Mouse (Mus musculus) central nervous system, embryonic 11.5 days (tissue): ENCODE results near the gene Tbxa2r. TPM values are rescaled to one million over a fixed set of nuclear protein-coding genes. Genes with fewer than 3 reads are reported as not detected.

Experiments
- polyA plus RNA-seq: library from polyadenylated mRNA; depleted of rRNA; stranded (reverse); fragments of >200 nt; gene quantifications from 2 replicates; pipeline ENCODE4 v1.2.3, GENCODE M21; 2012; rRNA removed

The Tbxa2r gene
- polyA plus RNA-seq: 2.4 and 3.1 TPM in 2 replicates

GRCm38 (mm10) chr10:81328386-81328785 is at the start of gene Tbxa2r:
Tbxa2r (plus strand) TSS chr10:81328731.

DNA sequence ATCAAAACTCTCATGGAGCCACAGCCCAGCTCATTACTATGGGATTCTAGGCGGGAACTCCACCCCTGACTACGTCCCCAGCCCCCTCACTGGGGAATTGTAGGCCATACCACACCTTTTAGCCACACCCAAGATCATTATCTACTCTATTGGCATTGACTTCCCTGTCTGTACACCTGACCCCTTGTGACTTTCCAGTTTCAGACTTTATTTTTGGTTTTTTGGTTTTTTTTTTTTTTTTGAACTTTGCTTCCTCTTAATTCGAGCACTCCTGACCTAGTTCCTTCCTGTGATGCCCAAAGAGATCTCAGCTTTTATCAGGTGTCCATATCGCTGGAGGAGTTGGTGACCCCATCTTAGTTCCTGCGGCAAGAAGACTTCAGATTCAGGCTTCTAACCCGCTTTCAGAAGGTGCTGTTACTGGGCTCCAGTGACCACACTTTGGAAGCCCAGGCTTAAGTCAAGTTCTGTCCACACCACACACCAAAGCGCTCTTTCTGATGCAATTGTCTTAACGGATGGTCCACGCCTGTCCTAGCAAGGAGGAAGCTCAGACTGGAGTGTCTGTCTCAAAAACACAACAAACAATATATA is 36.9 kb upstream of the Tbxa2r start, which contains the start of gene Tjp3:
Gene Tjp3, minus strand, starts transcription at position 71 of the 594 bp plus-strand sequence.

DNA sequence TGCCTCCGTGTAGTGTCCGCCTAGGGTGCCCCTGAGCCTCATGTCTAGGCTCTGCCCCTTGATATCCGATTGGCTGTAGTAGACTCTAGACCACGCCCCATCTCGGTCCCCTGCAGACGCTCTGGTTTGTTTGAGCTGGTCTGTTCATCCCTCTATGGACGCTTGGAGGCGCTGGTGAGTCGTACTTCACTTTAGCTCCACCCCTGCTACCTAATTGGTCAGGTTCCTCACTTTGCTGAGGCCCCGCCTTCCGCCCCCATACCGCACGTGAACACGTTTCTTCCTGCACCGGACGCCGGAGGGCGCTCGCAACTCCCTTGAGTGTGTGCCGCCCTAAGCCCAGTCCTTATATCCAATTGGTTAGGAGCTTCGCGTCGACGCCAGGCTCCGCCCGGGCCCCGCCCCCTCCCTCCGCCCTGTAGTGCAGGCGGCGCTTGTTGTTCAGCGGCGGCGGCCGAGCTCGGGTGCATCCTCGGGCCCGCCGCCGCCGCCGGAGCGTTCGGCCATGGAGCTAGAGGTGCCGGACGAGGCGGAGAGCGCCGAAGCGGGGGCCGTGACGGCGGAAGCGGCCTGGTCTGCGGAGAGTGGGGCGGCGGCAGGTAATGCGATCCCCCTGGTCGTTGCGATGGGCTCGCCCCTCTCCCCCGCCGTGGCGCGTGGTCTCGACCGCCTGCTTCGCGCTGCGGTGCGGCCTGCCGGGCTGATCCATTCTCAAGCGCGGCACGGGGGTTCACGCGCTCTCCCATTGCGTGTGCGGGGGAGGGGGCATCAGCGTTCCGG is 35.8 kb upstream of the Tbxa2r start, which contains the start of gene Pip5k1c:
Gene Pip5k1c, plus strand, starts transcription at position 410 of the 780 bp plus-strand sequence.

DNA sequence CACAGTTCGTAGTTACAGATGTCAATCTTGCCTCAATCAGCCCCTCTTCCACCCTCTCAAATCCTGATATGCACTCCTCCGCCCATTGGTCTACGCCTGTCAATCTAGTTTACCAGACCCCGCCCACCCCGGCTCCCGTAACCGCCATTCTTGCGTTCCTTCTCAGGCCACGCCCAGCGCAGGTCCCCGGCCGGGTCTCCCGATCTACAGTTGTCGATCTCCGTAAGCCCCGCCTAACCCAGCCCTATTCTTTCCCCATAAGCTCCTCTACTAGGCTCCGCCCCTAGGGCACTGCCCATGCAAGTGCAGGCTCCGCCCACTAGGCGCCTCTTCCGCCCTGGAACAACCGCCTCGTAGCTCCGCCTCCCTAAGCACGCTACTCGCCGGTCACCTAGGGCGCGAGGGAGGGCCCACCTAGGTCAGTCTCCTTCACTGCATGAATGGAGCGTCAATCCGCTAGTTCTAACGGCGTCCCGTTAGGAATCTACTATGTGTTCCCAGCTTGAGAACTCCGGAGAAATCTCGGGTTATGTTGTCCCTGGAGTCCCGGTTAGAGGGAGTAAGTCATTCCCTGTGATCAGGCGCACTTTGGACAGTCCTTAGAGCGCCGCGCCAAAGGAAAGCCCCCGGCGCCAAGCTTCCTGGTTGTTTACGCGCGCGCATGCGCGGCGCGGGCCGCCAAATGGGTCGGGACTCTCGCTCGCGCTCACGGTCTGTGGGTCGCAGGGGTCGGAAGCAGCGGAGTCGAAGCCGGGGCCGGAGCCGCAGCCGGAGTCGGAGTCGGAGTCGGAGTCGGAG is 7.8 kb upstream of the Tbxa2r start, which contains the start of gene Cactin:
Gene Cactin, plus strand, starts transcription at position 554 of the 798 bp plus-strand sequence.

GRCm38 (mm10) chr10:81342686-81343505 is 14.4 kb downstream of the Tbxa2r start, which contains the start of gene Gipc3:
Gipc3 (minus strand) TSS chr10:81343266.

GRCm38 (mm10) chr10:81350351-81351063 is 22.0 kb downstream of the Tbxa2r start, which contains the start of gene Hmg20b:
Hmg20b (minus strand) TSS chr10:81350480.

DNA sequence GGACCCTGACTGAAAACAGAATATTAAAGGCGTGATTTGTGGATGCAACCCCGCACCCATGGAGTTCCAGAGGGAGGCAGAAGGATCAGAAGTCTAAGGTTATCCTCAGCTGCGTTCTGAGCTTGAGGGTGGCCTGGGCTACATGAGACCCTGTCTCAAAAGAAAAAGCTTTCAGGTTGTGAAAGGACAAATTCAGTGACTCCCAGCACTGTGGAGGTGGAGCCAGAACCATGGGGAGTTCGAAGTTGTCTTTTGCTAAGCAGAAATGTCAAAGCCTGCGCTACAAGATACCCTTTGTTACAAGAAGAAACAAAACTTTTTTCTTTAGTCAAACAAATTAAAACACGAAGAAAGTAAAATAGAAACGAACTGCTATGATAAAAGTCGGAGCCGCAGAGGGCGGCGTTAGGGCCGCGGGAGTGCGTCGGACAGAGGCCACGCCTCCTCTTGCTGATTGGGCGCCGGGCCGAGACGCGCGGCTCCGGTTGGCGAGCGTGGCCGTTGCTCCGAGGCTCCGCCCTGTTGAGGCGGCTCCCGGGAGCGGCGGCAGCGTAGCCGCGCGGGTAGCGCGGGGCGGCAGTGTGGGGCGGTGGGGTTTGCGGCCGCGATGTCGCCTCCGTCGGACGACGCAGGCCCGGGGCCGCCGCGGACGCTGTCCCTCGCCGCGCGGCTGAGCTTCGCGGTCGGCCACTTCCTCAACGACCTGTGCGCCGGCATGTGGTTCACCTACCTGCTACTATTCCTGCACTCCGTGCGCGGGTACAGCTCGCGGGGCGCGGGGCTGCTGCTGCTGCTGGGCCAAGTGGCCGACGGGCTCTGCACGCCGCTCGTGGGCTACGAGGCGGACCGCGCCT is 28.7 kb downstream of the Tbxa2r start, which contains the start of gene Mfsd12:
Gene Mfsd12, plus strand, starts transcription at position 501 of the 854 bp plus-strand sequence.

GRCm38 (mm10) chr10:81365672-81366476 is 37.3 kb downstream of the Tbxa2r start, which contains the start of gene 4930404N11Rik:
4930404N11Rik (minus strand) TSS chr10:81365816.

GRCm38 (mm10) chr10:81377793-81378552 is 49.4 kb downstream of the Tbxa2r start, which contains the start of gene Fzr1:
Fzr1 (minus strand) TSS chr10:81378516.

DNA sequence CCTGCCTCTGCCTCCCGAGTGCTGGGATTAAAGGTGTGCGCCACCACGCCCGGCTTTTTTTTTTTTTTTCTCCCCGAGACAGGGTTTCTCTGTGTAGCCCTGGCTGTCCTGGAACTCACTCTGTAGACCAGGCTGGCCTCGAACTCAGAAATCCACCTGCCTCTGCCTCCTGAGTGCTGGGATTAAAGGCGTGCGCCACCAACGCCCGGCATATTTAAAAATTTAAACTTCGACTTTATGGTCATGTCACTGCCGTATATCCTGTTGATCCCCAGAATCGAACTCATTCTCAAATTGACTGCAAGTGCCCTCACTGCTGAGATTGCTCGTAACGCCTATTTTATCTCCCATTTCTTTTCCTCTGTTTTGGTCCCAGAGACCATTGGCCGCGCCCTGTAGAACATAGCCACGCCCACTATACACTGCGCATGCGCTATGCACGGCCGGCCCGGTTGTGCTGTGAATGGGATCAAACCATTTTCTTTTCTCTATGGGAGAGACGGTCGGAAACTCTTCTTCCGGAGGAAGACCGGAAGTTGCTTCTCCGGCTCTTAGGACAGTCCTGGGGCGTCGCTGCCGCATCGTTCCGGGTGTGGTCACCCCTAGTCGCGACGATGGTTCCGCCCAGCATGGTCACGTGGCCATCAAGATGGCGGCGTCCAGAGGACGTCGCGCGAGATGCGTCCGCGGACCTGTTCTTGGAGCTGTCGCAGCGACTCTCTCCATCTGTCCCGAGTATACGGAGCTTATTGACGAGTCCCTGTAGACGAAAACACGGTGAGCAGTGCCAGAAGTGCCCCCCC is 55.5 kb downstream of the Tbxa2r start, which contains the start of the genes Dohh and Gm48551:
Gene Dohh, plus strand, starts transcription at position 627 of the 803 bp plus-strand sequence.
Gene Gm48551, plus strand, starts transcription at position 665 of the 803 bp plus-strand sequence.

Other genes with a start within 250 kb of the Tbxa2r start
- gene Creb3l3, start 229.9 kb upstream of the Tbxa2r start, polyA plus RNA-seq: 0.52 and 0.73 TPM in 2 replicates
- gene Map2k2, start 222.8 kb upstream of the Tbxa2r start, polyA plus RNA-seq: 167 and 173 TPM in 2 replicates
- gene Zbtb7a, start 193.5 kb upstream of the Tbxa2r start, polyA plus RNA-seq: 12.7 and 17.8 TPM in 2 replicates
- gene Pias4, start 160.8 kb upstream of the Tbxa2r start, polyA plus RNA-seq: 39.5 and 41.3 TPM in 2 replicates
- 1,158 and 1,360 TPM in 2 replicates for gene Eef2, start 152.1 kb upstream of the Tbxa2r start, polyA plus RNA-seq
- gene Dapk3, start 145.7 kb upstream of the Tbxa2r start, polyA plus RNA-seq: 63.2 and 71.7 TPM in 2 replicates
- gene 4930442H23Rik, start 144.9 kb upstream of the Tbxa2r start, polyA plus RNA-seq: not detected in 2 replicates
- 0.02 and 0.04 TPM in 2 replicates for gene Nmrk2, start 126.7 kb upstream of the Tbxa2r start, polyA plus RNA-seq
- 25.0 and 36.7 TPM in 2 replicates for gene Atcay, start 97.9 kb upstream of the Tbxa2r start, polyA plus RNA-seq
- gene Zfr2, start 95.6 kb upstream of the Tbxa2r start, polyA plus RNA-seq: 16.3 and 16.6 TPM in 2 replicates
- 4.0 and 4.3 TPM in 2 replicates for gene Matk, start 75.8 kb upstream of the Tbxa2r start, polyA plus RNA-seq
- gene Mrpl54, start 61.8 kb upstream of the Tbxa2r start, polyA plus RNA-seq: 91.5 and 109 TPM in 2 replicates
- 25.6 and 44.9 TPM in 2 replicates for gene Apba3, start 61.8 kb upstream of the Tbxa2r start, polyA plus RNA-seq
- 2.6 and 4.2 TPM in 2 replicates for gene Tjp3, start 37.1 kb upstream of the Tbxa2r start, polyA plus RNA-seq
- gene Pip5k1c, start 35.8 kb upstream of the Tbxa2r start, polyA plus RNA-seq: 84.4 and 91.7 TPM in 2 replicates
- gene Cactin, start 7.6 kb upstream of the Tbxa2r start, polyA plus RNA-seq: 50.3 and 63.1 TPM in 2 replicates
- 0.04 and 0.06 TPM in 2 replicates for gene Gipc3, start 14.5 kb downstream of the Tbxa2r start, polyA plus RNA-seq
- 116 and 139 TPM in 2 replicates for gene Hmg20b, start 21.7 kb downstream of the Tbxa2r start, polyA plus RNA-seq
- 8.6 and 9.0 TPM in 2 replicates for gene Mfsd12, start 28.8 kb downstream of the Tbxa2r start, polyA plus RNA-seq
- gene 4930404N11Rik, start 37.1 kb downstream of the Tbxa2r start, polyA plus RNA-seq: 0.28 and 0.31 TPM in 2 replicates
- 91.8 and 113 TPM in 2 replicates for gene Fzr1, start 49.8 kb downstream of the Tbxa2r start, polyA plus RNA-seq
- gene Dohh, start 55.7 kb downstream of the Tbxa2r start, polyA plus RNA-seq: 56.2 and 57.9 TPM in 2 replicates
- gene Gm48551, start 55.7 kb downstream of the Tbxa2r start, polyA plus RNA-seq: 3.9 and 4.3 TPM in 2 replicates
- gene Gm48552, start 60.3 kb downstream of the Tbxa2r start, polyA plus RNA-seq: 5.2 and 8.2 TPM in 2 replicates
- gene Smim24, start 64.3 kb downstream of the Tbxa2r start, polyA plus RNA-seq: 3.7 and 5.0 TPM in 2 replicates
- gene Nfic, start 126.9 kb downstream of the Tbxa2r start, polyA plus RNA-seq: 7.8 and 12.5 TPM in 2 replicates
- gene Celf5, start 154.0 kb downstream of the Tbxa2r start, polyA plus RNA-seq: 45.0 and 50.2 TPM in 2 replicates
- 129 and 153 TPM in 2 replicates for gene Ncln, start 167.7 kb downstream of the Tbxa2r start, polyA plus RNA-seq
- 0.42 and 0.56 TPM in 2 replicates for gene S1pr4, start 171.4 kb downstream of the Tbxa2r start, polyA plus RNA-seq
- 0.88 and 0.98 TPM in 2 replicates for gene Gna15, start 195.5 kb downstream of the Tbxa2r start, polyA plus RNA-seq
- gene Gna11, start 216.5 kb downstream of the Tbxa2r start, polyA plus RNA-seq: 69.9 and 81.3 TPM in 2 replicates
- gene Aes, start 230.8 kb downstream of the Tbxa2r start, polyA plus RNA-seq: 265 and 396 TPM in 2 replicates
- gene Tle2, start 245.8 kb downstream of the Tbxa2r start, polyA plus RNA-seq: 27.1 and 71.8 TPM in 2 replicates